Mouse (Mus musculus) stomach, postnatal 0 days (tissue): Measurements from ENCODE around the gene Grk2. TPM values are rescaled to one million over a fixed set of nuclear protein-coding genes. Genes with fewer than 3 reads are reported as not detected.
A peak's percentile ranks its signal among the peaks of the same experiment; 100 is the strongest.

ENCODE experiments used
- ATAC-seq: fragments of 200-750 bp; cut with Nextera tagmentation; 2 replicates; pipeline ENCODE4 v1.8.0; 2017; ENCODE audit not compliant: low FRiP score, low TSS enrichment
- DNase-seq: peaks from one replicate; pipeline ENCODE4 v3.0.0-alpha.2; 2016; ENCODE audit warnings: low spot score
- H3K27ac ChIP-seq: fragments of 300-500 bp; sonication (generic); replicated peaks from 2 replicates; pipeline ENCODE4 v1.5.1; 2014; ENCODE audit warnings: mild to moderate bottlenecking, control low read depth
- H3K27me3 ChIP-seq: fragments of 300-500 bp; sonication (generic); 2 replicates; pipeline ENCODE4 v1.6.1; 2014; ENCODE audit warnings: low read length; ENCODE audit not compliant: control insufficient read depth, insufficient read depth
- H3K36me3 ChIP-seq: fragments of 300-500 bp; sonication (generic); 2 replicates; pipeline ENCODE4 v1.6.1; 2014; ENCODE audit warnings: low read length, mixed read lengths; ENCODE audit not compliant: control insufficient read depth, insufficient read depth
- H3K4me1 ChIP-seq: fragments of 300-500 bp; sonication (generic); replicated peaks from 2 replicates; pipeline ENCODE4 v1.6.1; 2014; ENCODE audit warnings: antibody characterized with exemption; ENCODE audit not compliant: control insufficient read depth, insufficient read depth
- H3K4me2 ChIP-seq: fragments of 300-500 bp; sonication (generic); replicated peaks from 2 replicates; pipeline ENCODE4 v1.6.1; 2014; ENCODE audit warnings: low read depth, mild to moderate bottlenecking, control low read depth, moderate library complexity
- H3K4me3 ChIP-seq: fragments of 300-500 bp; sonication (generic); 2 replicates; pipeline ENCODE4 v1.5.1; 2014; ENCODE audit warnings: low read depth, low read length, control low read depth
- H3K9ac ChIP-seq: fragments of 300-500 bp; sonication (generic); 2 replicates; pipeline ENCODE4 v1.6.1; 2014; ENCODE audit warnings: mild to moderate bottlenecking, low read length, control low read depth, mixed read lengths
- H3K9me3 ChIP-seq: fragments of 300-500 bp; sonication (generic); 2 replicates; pipeline ENCODE4 v1.6.1; 2016; ENCODE audit warnings: low read length; ENCODE audit not compliant: control insufficient read depth
- CTCF ChIP-seq: IDR thresholded peaks from 2 replicates; pipeline ENCODE4 v1.5.1; 2016; ENCODE audit warnings: antibody characterized with exemption, low read depth, mild to moderate bottlenecking, moderate library complexity
- EP300 ChIP-seq: optimal IDR thresholded peaks from 2 replicates; pipeline ENCODE3; 2016; ENCODE audit warnings: antibody characterized with exemption
- WGBS: fragments of 180-500 bp; shearing (Covaris S2); extraction: QIAGEN DNeasy Blood & Tissue Kit; methylation state at CpG from one replicate; pipeline ENCODE4 v1.1.7; 2014; 5-methylcytosine and 5-hydroxymethylcytosine counted together
- polyA plus RNA-seq: library from polyadenylated mRNA; unstranded; fragments of >200 nt; fragmentation: Nextera tagmentation; extraction: Ambion mirVana; gene quantifications from 2 replicates; pipeline ENCODE4 v1.2.1, GENCODE M21; 2015

The Grk2 gene
- polyA plus RNA-seq, 1 experiment from 2014 or later = 19.3 TPM

- Histone ChIP-seq H3K36me3 (no peaks in the 10 kb centered on the region; the same call in 1 of the 2 replicates), H3K9me3 (no peaks in the 10 kb centered on the region), H3K4me3 (no peak overlapping the region), H3K27ac (peak overlapping the region; percentile 83), H3K9ac (no peak overlapping the region), H3K27me3 (no peaks in the 10 kb centered on the region), H3K4me2 (no peak overlapping the region), H3K4me1 (peaks cover 24% of the 10 kb centered on the region)
- DNase-seq (no peak), ATAC-seq (no peak)
- TF ChIP-seq EP300 = no peak
- 83% methylated on average over 7 of the region's 7 CpGs for WGBS
These were observed 6.9 kb downstream of the Grk2 start for GRCm38 (mm10) chr19:4299126-4299525.

- DNase-seq (no peak), ATAC-seq (no peak)
- H3K4me3 ChIP-seq = no peak overlapping the region
- H3K4me1 ChIP-seq = peaks cover 21% of the 10 kb centered on the region
- WGBS = 70% methylated on average over 17 of the region's 17 CpGs
- peak; percentile 17; the same call in 1 of the 2 replicates for TF ChIP-seq CTCF
- TF ChIP-seq EP300 = no peak
- H3K27me3 ChIP-seq = no peaks in the 10 kb centered on the region
- H3K36me3 ChIP-seq = no peaks in the 10 kb centered on the region; the same call in 1 of the 2 replicates
- H3K4me2 ChIP-seq = 0 out of 2 replicates have a peak overlapping the region, but pooled peaks have one; percentile 1
- H3K9ac ChIP-seq = no peak overlapping the region
- peak overlapping the region; percentile 83 for H3K27ac ChIP-seq
- H3K9me3 ChIP-seq = no peaks in the 10 kb centered on the region
These were observed 7.5 kb downstream of the Grk2 start for GRCm38 (mm10) chr19:4298322-4299121.

DNA sequence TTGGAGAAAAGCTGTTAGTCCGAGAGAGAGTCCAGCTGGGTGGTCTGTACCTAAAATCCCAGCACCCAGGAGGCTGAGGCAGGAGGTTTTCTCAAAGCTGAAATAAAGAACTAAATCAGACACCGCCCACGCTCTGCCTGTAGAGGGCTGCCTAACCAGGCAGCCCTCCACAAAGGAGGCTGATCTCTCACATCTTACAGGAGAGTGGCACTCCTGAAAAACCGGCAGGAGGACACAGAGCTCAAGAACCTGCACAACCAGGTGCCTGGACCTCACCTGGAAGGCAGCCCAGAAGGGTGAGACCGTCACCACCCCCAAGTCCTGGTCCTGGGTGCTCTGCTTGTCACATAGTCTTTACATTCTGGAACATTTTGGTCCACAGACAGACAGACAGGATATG, 8.2 kb downstream of the Grk2 start:
- Histone ChIP-seq H3K4me1 (peaks cover 18% of the 10 kb centered on the region), H3K9ac (no peak overlapping the region), H3K27ac (peak overlapping the region; percentile 83), H3K36me3 (peaks cover under 1% of the 10 kb centered on the region; the same call in 1 of the 2 replicates), H3K27me3 (no peaks in the 10 kb centered on the region), H3K4me2 (no peak overlapping the region), H3K9me3 (no peaks in the 10 kb centered on the region), H3K4me3 (no peak overlapping the region)
- TF ChIP-seq CTCF = peak; percentile 50
- no peak for TF ChIP-seq EP300
- ATAC-seq (no peak), DNase-seq (peak; percentile 52)
- 62% methylated on average over 5 of the region's 5 CpGs for WGBS

GRCm38 (mm10) chr19:4296611-4297010, 9.4 kb downstream of the Grk2 start:
- DNase-seq = no peak
- Histone ChIP-seq H3K9ac (peak overlapping the region; percentile 13; the same call in 1 of the 2 replicates), H3K36me3 (peaks cover 12% of the 10 kb centered on the region), H3K9me3 (no peaks in the 10 kb centered on the region), H3K4me3 (no peak overlapping the region), H3K4me2 (no peak overlapping the region), H3K27me3 (no peaks in the 10 kb centered on the region), H3K4me1 (peaks cover 14% of the 10 kb centered on the region), H3K27ac (peak overlapping the region; percentile 75)
- TF ChIP-seq CTCF (no peak), EP300 (no peak)
- no peak for ATAC-seq
- 78% methylated on average over 2 of the region's 2 CpGs for WGBS

GRCm38 (mm10) chr19:4295391-4295790, 10.6 kb downstream of the Grk2 start:
- DNase-seq (no peak), ATAC-seq (no peak)
- no peak overlapping the region for H3K4me3 ChIP-seq
- H3K4me1 ChIP-seq = peaks cover 3% of the 10 kb centered on the region; the same call in 1 of the 2 replicates
- no peaks in the 10 kb centered on the region for H3K27me3 ChIP-seq
- no peak overlapping the region for H3K9ac ChIP-seq
- H3K4me2 ChIP-seq = no peak overlapping the region
- no peaks in the 10 kb centered on the region for H3K9me3 ChIP-seq
- WGBS = 80% methylated on average over 4 of the region's 4 CpGs
- peaks cover 23% of the 10 kb centered on the region for H3K36me3 ChIP-seq
- no peak for TF ChIP-seq CTCF
- no peak for TF ChIP-seq EP300
- 0 out of 2 replicates have a peak overlapping the region, but pooled peaks have one; percentile 53 for H3K27ac ChIP-seq
